Mouse (Mus musculus): ENCODE data around the gene Lrrc1. TPM values are rescaled to one million over a fixed set of nuclear protein-coding genes. Genes with fewer than 3 reads are reported as not detected.

The Lrrc1 gene
- polyA plus RNA-seq, 1 experiment from 2014 or later, result 23.2 TPM

GRCm38 (mm10) chr9:77546010-77546409 is 1.3 kb upstream of the Lrrc1 start:
- ATAC-seq (ENCODE audit: low FRiP score, low TSS enrichment), result no peak
- H3K36me3 ChIP-seq (ENCODE audit: insufficient read depth, low read length), result no peaks in the 10 kb centered on the region
- H3K4me3 ChIP-seq (ENCODE audit: low read length), result no peak overlapping the region; the same call in 1 of the 2 replicates
- peak overlapping the region; percentile 63; the same call in 1 of the 2 replicates for H3K4me2 ChIP-seq (replicated peaks; ENCODE audit: low read depth, low read length)
- no peaks in the 10 kb centered on the region for H3K9me3 ChIP-seq (ENCODE audit: low read length)
- H3K27me3 ChIP-seq (ENCODE audit: insufficient read depth, low read length), result no peaks in the 10 kb centered on the region
- H3K27ac ChIP-seq (ENCODE audit: low read length), result peak overlapping the region; percentile 87
- peaks cover 26% of the 10 kb centered on the region for H3K4me1 ChIP-seq (ENCODE audit: insufficient read depth, low read length)
- 43% methylated on average over 3 of the region's 3 CpGs for WGBS
- H3K9ac ChIP-seq (replicated peaks; ENCODE audit: low read length), result no peak overlapping the region

DNA sequence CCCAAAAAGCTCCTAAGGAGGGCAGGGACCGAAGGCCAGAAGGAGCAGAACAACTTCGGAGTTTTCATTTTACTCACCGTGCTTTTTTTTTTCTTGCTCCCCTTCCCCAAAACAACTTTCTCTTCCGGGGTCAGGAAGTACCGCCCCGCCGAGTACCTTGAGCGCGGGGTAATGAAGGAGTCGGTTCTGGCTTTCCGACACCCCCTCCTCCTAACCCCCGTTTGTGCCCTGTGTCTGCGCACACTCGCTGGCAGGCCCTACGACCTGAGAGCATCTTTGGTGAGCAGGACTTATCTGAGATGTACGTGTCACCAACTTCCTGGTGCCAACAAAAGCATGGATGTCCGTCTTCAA is 375 bp upstream of the Lrrc1 start:
- Histone ChIP-seq H3K4me3 (ENCODE audit: low read length) (peak overlapping the region; percentile 83), H3K4me2 (replicated peaks; ENCODE audit: low read depth, low read length) (peak overlapping the region; percentile 63), H3K4me1 (ENCODE audit: insufficient read depth, low read length) (peaks cover 26% of the 10 kb centered on the region), H3K27ac (ENCODE audit: low read length) (peak overlapping the region; percentile 87), H3K27me3 (ENCODE audit: insufficient read depth, low read length) (no peaks in the 10 kb centered on the region), H3K9ac (replicated peaks; ENCODE audit: low read length) (peak overlapping the region; percentile 88), H3K9me3 (ENCODE audit: low read length) (no peaks in the 10 kb centered on the region), H3K36me3 (ENCODE audit: insufficient read depth, low read length) (no peaks in the 10 kb centered on the region)
- WGBS, result under 1% methylated on average over 17 of the region's 17 CpGs
- ATAC-seq (ENCODE audit: low FRiP score, low TSS enrichment), result 0 out of 2 replicates have a peak, but pooled peaks have one; percentile 9

GRCm38 (mm10) chr9:77543351-77544321 is 1.0 kb downstream of the Lrrc1 start:
- H3K4me1 ChIP-seq (ENCODE audit: insufficient read depth, low read length), result peaks cover 26% of the 10 kb centered on the region
- 1% methylated on average over 40 of the region's 40 CpGs for WGBS
- peak; percentile 29 for ATAC-seq (ENCODE audit: low FRiP score, low TSS enrichment)
- peak overlapping the region; percentile 88 for H3K9ac ChIP-seq (replicated peaks; ENCODE audit: low read length)
- H3K4me2 ChIP-seq (replicated peaks; ENCODE audit: low read depth, low read length), result peak overlapping the region; percentile 63
- no peaks in the 10 kb centered on the region for H3K36me3 ChIP-seq (ENCODE audit: insufficient read depth, low read length)
- peak overlapping the region; percentile 87 for H3K27ac ChIP-seq (ENCODE audit: low read length)
- no peaks in the 10 kb centered on the region for H3K27me3 ChIP-seq (ENCODE audit: insufficient read depth, low read length)
- peak overlapping the region; percentile 83 for H3K4me3 ChIP-seq (ENCODE audit: low read length)
- H3K9me3 ChIP-seq (ENCODE audit: low read length), result no peaks in the 10 kb centered on the region

GRCm38 (mm10) chr9:77541556-77541955 is 3.1 kb downstream of the Lrrc1 start:
- no peak for ATAC-seq (ENCODE audit: low FRiP score, low TSS enrichment)
- H3K4me2 ChIP-seq (replicated peaks; ENCODE audit: low read depth, low read length), result no peak overlapping the region
- no peaks in the 10 kb centered on the region for H3K9me3 ChIP-seq (ENCODE audit: low read length)
- no peak overlapping the region for H3K27ac ChIP-seq (ENCODE audit: low read length)
- peaks cover 38% of the 10 kb centered on the region for H3K4me1 ChIP-seq (ENCODE audit: insufficient read depth, low read length)
- no peaks in the 10 kb centered on the region for H3K36me3 ChIP-seq (ENCODE audit: insufficient read depth, low read length)
- H3K4me3 ChIP-seq (ENCODE audit: low read length), result no peak overlapping the region
- no peaks in the 10 kb centered on the region for H3K27me3 ChIP-seq (ENCODE audit: insufficient read depth, low read length)
- no peak overlapping the region for H3K9ac ChIP-seq (replicated peaks; ENCODE audit: low read length)
- 75% methylated on average over 7 of the region's 7 CpGs for WGBS

- no peak for ATAC-seq (ENCODE audit: low FRiP score, low TSS enrichment)
- peaks cover 27% of the 10 kb centered on the region for H3K4me1 ChIP-seq (ENCODE audit: insufficient read depth, low read length)
- no peaks in the 10 kb centered on the region for H3K9me3 ChIP-seq (ENCODE audit: low read length)
- H3K9ac ChIP-seq (replicated peaks; ENCODE audit: low read length), result no peak overlapping the region
- no peaks in the 10 kb centered on the region for H3K27me3 ChIP-seq (ENCODE audit: insufficient read depth, low read length)
- no peaks in the 10 kb centered on the region for H3K36me3 ChIP-seq (ENCODE audit: insufficient read depth, low read length)
- 84% methylated on average over 9 of the region's 9 CpGs for WGBS
- H3K4me2 ChIP-seq (replicated peaks; ENCODE audit: low read depth, low read length), result no peak overlapping the region
- no peak overlapping the region for H3K4me3 ChIP-seq (ENCODE audit: low read length)
- no peak overlapping the region for H3K27ac ChIP-seq (ENCODE audit: low read length)
Measured at GRCm38 (mm10) chr9:77539232-77539631, 5.4 kb downstream of the Lrrc1 start.

GRCm38 (mm10) chr9:77537357-77537756 is 7.3 kb downstream of the Lrrc1 start:
- Histone ChIP-seq H3K4me2 (replicated peaks; ENCODE audit: low read depth, low read length) (no peak overlapping the region), H3K9me3 (ENCODE audit: low read length) (no peaks in the 10 kb centered on the region), H3K36me3 (ENCODE audit: insufficient read depth, low read length) (no peaks in the 10 kb centered on the region), H3K4me3 (ENCODE audit: low read length) (no peak overlapping the region), H3K27ac (ENCODE audit: low read length) (no peak overlapping the region), H3K27me3 (ENCODE audit: insufficient read depth, low read length) (no peaks in the 10 kb centered on the region), H3K9ac (replicated peaks; ENCODE audit: low read length) (no peak overlapping the region), H3K4me1 (ENCODE audit: insufficient read depth, low read length) (peaks cover 22% of the 10 kb centered on the region)
- 81% methylated on average over 10 of the region's 10 CpGs for WGBS
- no peak for ATAC-seq (ENCODE audit: low FRiP score, low TSS enrichment)

GRCm38 (mm10) chr9:77536832-77537231 is 7.8 kb downstream of the Lrrc1 start:
- no peak overlapping the region for H3K4me2 ChIP-seq (replicated peaks; ENCODE audit: low read depth, low read length)
- H3K4me1 ChIP-seq (ENCODE audit: insufficient read depth, low read length), result peaks cover 18% of the 10 kb centered on the region
- no peaks in the 10 kb centered on the region for H3K36me3 ChIP-seq (ENCODE audit: insufficient read depth, low read length)
- H3K9ac ChIP-seq (replicated peaks; ENCODE audit: low read length), result no peak overlapping the region
- no peaks in the 10 kb centered on the region for H3K27me3 ChIP-seq (ENCODE audit: insufficient read depth, low read length)
- H3K9me3 ChIP-seq (ENCODE audit: low read length), result no peaks in the 10 kb centered on the region
- 68% methylated on average over 7 of the region's 7 CpGs for WGBS
- no peak for ATAC-seq (ENCODE audit: low FRiP score, low TSS enrichment)
- no peak overlapping the region for H3K4me3 ChIP-seq (ENCODE audit: low read length)
- no peak overlapping the region for H3K27ac ChIP-seq (ENCODE audit: low read length)

DNA sequence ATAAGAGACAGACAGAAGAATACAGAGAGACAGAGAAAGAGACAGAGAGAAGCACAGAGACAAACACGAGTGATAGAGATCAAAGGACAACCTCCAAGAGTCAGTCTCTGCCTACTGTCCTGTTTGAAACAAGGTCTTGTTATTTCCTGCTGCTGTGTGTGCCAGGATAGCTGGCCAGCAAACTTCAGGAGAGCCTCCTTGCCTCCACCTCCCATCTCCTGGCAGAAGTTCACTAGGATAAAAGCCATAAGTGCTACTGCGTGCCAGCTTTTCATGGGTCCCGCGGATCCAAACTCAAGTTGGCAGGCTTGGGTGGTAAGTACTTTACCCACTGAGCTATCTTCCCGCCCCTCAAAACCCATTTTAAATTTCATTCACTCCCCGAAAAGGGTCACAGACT is 8.4 kb downstream of the Lrrc1 start:
- Histone ChIP-seq H3K4me1 (ENCODE audit: insufficient read depth, low read length) (peaks cover 17% of the 10 kb centered on the region), H3K27me3 (ENCODE audit: insufficient read depth, low read length) (no peaks in the 10 kb centered on the region), H3K36me3 (ENCODE audit: insufficient read depth, low read length) (no peaks in the 10 kb centered on the region), H3K27ac (ENCODE audit: low read length) (no peak overlapping the region), H3K4me2 (replicated peaks; ENCODE audit: low read depth, low read length) (no peak overlapping the region), H3K4me3 (ENCODE audit: low read length) (no peak overlapping the region), H3K9ac (replicated peaks; ENCODE audit: low read length) (no peak overlapping the region), H3K9me3 (ENCODE audit: low read length) (no peaks in the 10 kb centered on the region)
- no peak for ATAC-seq (ENCODE audit: low FRiP score, low TSS enrichment)
- WGBS, result 71% methylated on average over 6 of the region's 6 CpGs

DNA sequence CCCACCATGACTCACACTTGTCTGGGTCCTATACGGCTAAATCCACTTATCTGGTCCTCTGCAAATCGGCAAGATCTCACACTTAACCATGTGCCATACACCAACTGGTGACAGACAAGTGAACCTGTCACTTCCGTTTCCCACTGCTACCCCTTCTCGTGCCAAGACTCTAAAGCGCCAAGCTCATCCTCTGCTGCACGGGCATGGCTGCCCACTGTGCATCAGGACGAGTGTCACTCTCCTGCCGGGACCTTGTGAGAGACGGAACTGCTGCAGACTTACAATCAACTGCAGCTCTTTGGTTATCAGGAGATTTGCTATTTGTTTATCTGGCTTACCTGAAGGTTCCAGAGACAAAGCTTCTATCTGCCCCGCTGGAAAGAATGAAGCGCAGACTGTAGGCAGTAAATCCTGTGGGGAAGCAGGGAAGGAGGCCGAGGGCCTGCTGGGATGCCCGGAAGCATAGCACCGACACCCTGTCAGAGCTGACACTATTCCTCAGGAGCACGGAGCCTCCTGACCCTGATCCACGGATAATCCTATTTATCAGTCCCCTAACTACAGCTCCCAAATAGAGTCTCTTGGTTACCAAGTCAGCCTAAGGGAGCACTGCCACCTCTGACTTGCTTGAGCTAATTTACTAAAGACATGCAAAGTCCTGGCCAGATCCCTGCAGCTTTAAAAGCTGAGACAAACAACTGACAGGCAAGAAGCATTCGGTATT is 9.5 kb downstream of the Lrrc1 start:
- Histone ChIP-seq H3K4me2 (replicated peaks; ENCODE audit: low read depth, low read length) (no peak overlapping the region), H3K27me3 (ENCODE audit: insufficient read depth, low read length) (no peaks in the 10 kb centered on the region), H3K27ac (ENCODE audit: low read length) (no peak overlapping the region), H3K4me1 (ENCODE audit: insufficient read depth, low read length) (peaks cover 22% of the 10 kb centered on the region), H3K9ac (replicated peaks; ENCODE audit: low read length) (no peak overlapping the region), H3K36me3 (ENCODE audit: insufficient read depth, low read length) (no peaks in the 10 kb centered on the region), H3K4me3 (ENCODE audit: low read length) (no peak overlapping the region), H3K9me3 (ENCODE audit: low read length) (no peaks in the 10 kb centered on the region)
- 53% methylated on average over 17 of the region's 17 CpGs for WGBS
- no peak for ATAC-seq (ENCODE audit: low FRiP score, low TSS enrichment)
